Comparison of ENCODE assay signal across 17 mouse cellular contexts in the genomic region with DNA sequence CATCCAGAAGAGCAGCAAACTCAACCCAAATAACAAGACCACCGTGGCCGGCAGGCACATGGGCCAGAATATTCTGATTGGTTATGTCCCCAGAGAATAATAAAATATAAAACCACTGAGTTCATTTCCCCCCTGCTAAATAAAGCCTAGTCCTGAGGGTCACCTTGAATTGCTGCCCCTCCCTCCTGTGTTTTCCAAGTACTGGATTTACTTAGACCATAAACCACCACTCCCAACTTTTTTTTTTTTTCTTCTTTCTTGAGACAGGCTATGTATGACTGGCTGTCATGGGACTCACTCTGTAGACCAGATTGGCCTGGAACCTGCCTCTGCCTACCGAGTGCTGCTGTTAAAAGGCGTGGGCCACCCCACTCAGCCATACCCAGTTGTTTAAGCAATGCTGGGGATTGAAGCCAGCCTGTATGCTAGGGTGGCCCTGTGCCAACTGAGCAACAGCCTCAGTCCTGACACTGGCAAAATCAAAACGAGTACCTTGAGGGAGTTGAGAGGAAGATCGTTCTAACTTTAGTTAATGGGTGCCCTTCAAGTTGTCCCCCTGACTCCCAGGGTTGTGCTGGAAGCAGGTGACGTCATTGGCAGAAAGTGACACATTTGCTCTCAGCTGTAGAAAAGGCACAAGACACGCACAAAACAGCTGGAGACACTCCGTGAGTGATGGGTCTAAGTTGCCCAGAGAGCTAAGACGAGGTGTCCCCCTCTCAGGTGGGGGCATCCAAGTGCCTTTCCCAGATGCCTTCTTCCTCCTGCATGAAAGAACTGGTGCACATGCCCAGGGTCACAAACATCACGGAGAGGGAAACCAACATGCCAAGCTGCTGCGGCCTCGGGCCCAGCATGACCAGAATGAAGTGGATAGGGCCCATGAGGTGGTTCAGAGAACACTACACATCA. TPM values are rescaled to one million over a fixed set of nuclear protein-coding genes. Genes with fewer than 3 reads are reported as not detected.
DNase-seq lines count a peak whose midpoint lies in the region; TF ChIP-seq lines count a peak whose summit lies in the region.
"Had no signal": no experiment of that assay in that cellular context is flagged by ENCODE, and none has a peak within 500 bp of the region (broad histone marks: within the 10 kb centered on the region; RNA-seq: fewer than 3 reads in every experiment).

No protein-coding gene starts in this region.

- peak; percentile 21 for DNase-seq in heart, postnatal 4 days
- no peak for DNase-seq in heart, postnatal 36 days
- no peak for DNase-seq in testis, postnatal 14 days (ENCODE audit: low spot score)
- DNase-seq in large intestine, adult 2 months (ENCODE audit: low read depth, low spot score), result peak; percentile 58
- DNase-seq in gastrocnemius, postnatal 25 days, result no peak
- DNase-seq in c-Kit-positive CD71-positive TER-119-positive erythroid progenitor cells, embryonic 14.5 days (ENCODE audit: low spot score), result no peak
- DNase-seq: cerebellum, adult 11 months; cerebellum, postnatal 25 days; heart, adult 2 months; spleen, adult 18-20 months; thymus, postnatal 4 days had no signal

- TF ChIP-seq CTCF in testis, adult 2 months (IDR thresholded peaks at IDR 0.05; ENCODE audit: control insufficient read depth, insufficient read depth, insufficient replicate concordance, low read depth, low read length), result no peak

- H3K36me3 ChIP-seq in testis, adult 2 months (ENCODE audit: control insufficient read depth, insufficient read depth, low read length), result no peaks in the 10 kb centered on the region
- H3K36me3 ChIP-seq: G1E; liver, embryonic 15.5 days had no signal

- H3K4me3 ChIP-seq in testis, adult 2 months (ENCODE audit: control insufficient read depth, low read depth, low read length), result peak overlapping the region; percentile 68
- H3K4me3 ChIP-seq: heart, adult 2 months; hindbrain, embryonic 13.5 days; liver, embryonic 15.5 days; midbrain, embryonic 10.5 days; neural tube, embryonic 12.5 days had no signal

- TF ChIP-seq POLR2A in testis, adult 2 months (IDR thresholded peaks at IDR 0.05; ENCODE audit: control insufficient read depth, low read depth, low read length), result 0 out of 2 replicates have a peak, but pooled peaks have one; percentile 24

- no peaks in the 10 kb centered on the region for H3K27me3 ChIP-seq in testis, adult 2 months (ENCODE audit: control insufficient read depth, insufficient read depth, low read length)
- H3K27me3 ChIP-seq: hindbrain, embryonic 13.5 days; liver, embryonic 15.5 days; neural tube, embryonic 12.5 days had no signal

- WGBS in large intestine, adult 2 months, result 47% methylated on average over 13 of the region's 13 CpGs

- intact Hi-C loops in heart, postnatal 36 days (cut with DNase I), result no loop called here

- H3K27ac ChIP-seq in testis, adult 2 months (ENCODE audit: control insufficient read depth, insufficient read depth, low read depth, low read length), result no peak overlapping the region
- H3K27ac ChIP-seq: heart, adult 2 months; hindbrain, embryonic 13.5 days; liver, embryonic 15.5 days; midbrain, embryonic 10.5 days; neural tube, embryonic 12.5 days had no signal

- H3K4me1 ChIP-seq in testis, adult 2 months (ENCODE audit: control insufficient read depth, insufficient read depth, low read length), result no peaks in the 10 kb centered on the region; the same call in 1 of the 2 replicates
- H3K4me1 ChIP-seq: hindbrain, embryonic 13.5 days; liver, embryonic 15.5 days; midbrain, embryonic 10.5 days; neural tube, embryonic 12.5 days had no signal

RNA-seq across cellular contexts. Expression of gene Tomm7, which starts 20.3 kb away (rescaled TPM):
- total RNA-seq in heart, postnatal 4 days (2021), result 10 to 100 TPM; 85.6 to 96.9 TPM
- total RNA-seq in heart, postnatal 36 days (2021), result 100 to 1,000 TPM; 105 to 107 TPM
- polyA plus RNA-seq in testis, adult 2 months (2012; rRNA removed), result 107 and 115 TPM in 2 replicates
- 45.0 and 45.3 TPM in 2 replicates for polyA plus RNA-seq in large intestine, adult 2 months (2012; rRNA removed)
- total RNA-seq in gastrocnemius, postnatal 25 days (2021), result 10 to 100 TPM; 54.4 to 58.1 TPM

Comparison
In these comparisons a context has a peak if more than half of its experiments do, and no peak if none do; other contexts are left out.
1. DNase-seq: peak in heart, postnatal 4 days (single experiment) and large intestine, adult 2 months (single experiment); none in heart, postnatal 36 days (0 of 2), testis, postnatal 14 days (single experiment), gastrocnemius, postnatal 25 days (single experiment) and c-Kit-positive CD71-positive TER-119-positive erythroid progenitor cells, embryonic 14.5 days (single experiment).